ENCODE assay signal across 11 mouse cellular contexts in the genomic region with DNA sequence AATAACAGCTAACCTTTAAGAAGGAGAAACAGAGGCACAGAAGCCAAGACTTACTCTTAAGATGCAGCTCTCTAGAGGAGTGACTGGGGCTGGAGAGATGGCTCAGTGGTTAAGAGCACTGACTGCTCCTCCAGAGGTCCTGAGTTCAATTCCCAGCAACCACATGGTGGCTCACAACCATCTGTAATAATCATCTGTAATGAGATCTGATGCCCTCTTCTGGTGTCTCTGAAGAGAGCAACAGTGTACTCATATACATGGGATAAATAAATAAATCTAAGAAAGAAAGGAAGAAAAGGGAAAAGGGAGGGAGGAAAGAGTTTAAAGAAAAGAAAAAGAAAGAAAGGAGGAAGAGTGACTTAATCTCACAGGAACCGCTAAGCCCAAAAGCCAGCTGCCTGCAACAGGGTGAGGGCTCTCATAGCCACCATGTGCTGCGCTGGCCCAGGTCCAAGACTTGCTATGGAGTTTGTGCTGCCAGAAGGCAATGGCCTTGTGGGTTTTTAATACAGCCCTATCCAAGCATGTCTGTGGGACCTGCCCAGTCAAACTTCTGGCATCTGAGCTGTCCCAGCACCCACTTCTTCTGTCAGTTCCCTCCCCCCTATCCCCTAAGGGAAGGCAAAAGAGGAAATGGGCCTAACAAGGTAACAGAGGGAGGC.
DNase-seq lines count a peak whose midpoint lies in the region; ATAC-seq and TF ChIP-seq lines count a peak whose summit lies in the region.
"Had no signal": no experiment of that assay in that cellular context is flagged by ENCODE, and none has a peak within 500 bp of the region (broad histone marks: within the 10 kb centered on the region; RNA-seq: fewer than 3 reads in every experiment).

No protein-coding gene starts in this region.

- 60% methylated on average over 2 of the region's 2 CpGs for WGBS in forebrain, embryonic 14.5 days
- 86% methylated on average over 2 of the region's 2 CpGs for WGBS in forebrain, embryonic 12.5 days
- 53% methylated on average over 2 of the region's 2 CpGs for WGBS in limb, embryonic 13.5 days
- 84% methylated on average over 2 of the region's 2 CpGs for WGBS in limb, embryonic 10.5 days
- 52% methylated on average over 2 of the region's 2 CpGs for WGBS in limb, embryonic 14.5 days

- ATAC-seq in forebrain, embryonic 14.5 days: peak; percentile 46; the same call in 1 of the 2 replicates
- ATAC-seq in forebrain, embryonic 12.5 days (ENCODE audit: low FRiP score): no peak
- ATAC-seq in limb, embryonic 13.5 days (ENCODE audit: low FRiP score, low read depth): no peak
- peak; percentile 62; the same call in 1 of the 2 replicates for ATAC-seq in limb, embryonic 14.5 days (ENCODE audit: low FRiP score, low read depth)
- ATAC-seq: forebrain, postnatal 0 days; inflammation-experienced regulatory T-cells, adult 6 months had no signal

- no peak for TF ChIP-seq CTCF in brain, embryonic 14.5 days (IDR thresholded peaks at IDR 0.05; ENCODE audit: borderline replicate concordance, extremely low read depth, insufficient read depth, insufficient read length)

- no peak overlapping the region for H3K9ac ChIP-seq in forebrain, embryonic 14.5 days (ENCODE audit: low read length)
- no peak overlapping the region for H3K9ac ChIP-seq in forebrain, embryonic 12.5 days
- no peak overlapping the region for H3K9ac ChIP-seq in limb, embryonic 13.5 days
- no peak overlapping the region for H3K9ac ChIP-seq in limb, embryonic 14.5 days (ENCODE audit: low read depth, low read length, severe bottlenecking)
- H3K9ac ChIP-seq: forebrain, postnatal 0 days; neural tube, embryonic 13.5 days had no signal

- H3K36me3 ChIP-seq in forebrain, embryonic 14.5 days (ENCODE audit: control insufficient read depth, insufficient read depth, low read length): no peaks in the 10 kb centered on the region
- no peaks in the 10 kb centered on the region for H3K36me3 ChIP-seq in forebrain, embryonic 12.5 days (replicated peaks)
- no peaks in the 10 kb centered on the region for H3K36me3 ChIP-seq in limb, embryonic 13.5 days
- H3K36me3 ChIP-seq in limb, embryonic 10.5 days: no peaks in the 10 kb centered on the region
- no peaks in the 10 kb centered on the region for H3K36me3 ChIP-seq in limb, embryonic 14.5 days (ENCODE audit: control insufficient read depth, insufficient read depth, low read length)
- H3K36me3 ChIP-seq: neural tube, embryonic 13.5 days had no signal

- H3K4me3 ChIP-seq in forebrain, embryonic 14.5 days (ENCODE audit: low read depth, low read length): no peak overlapping the region
- H3K4me3 ChIP-seq in forebrain, embryonic 12.5 days (replicated peaks): no peak overlapping the region
- H3K4me3 ChIP-seq in limb, embryonic 13.5 days: no peak overlapping the region
- no peak overlapping the region for H3K4me3 ChIP-seq in limb, embryonic 10.5 days
- H3K4me3 ChIP-seq in limb, embryonic 14.5 days (replicated peaks; ENCODE audit: low read length): no peak overlapping the region
- H3K4me3 ChIP-seq: neural tube, embryonic 13.5 days had no signal

- no peaks in the 10 kb centered on the region for H3K4me1 ChIP-seq in forebrain, embryonic 14.5 days (ENCODE audit: control insufficient read depth, insufficient read depth, low read length)
- no peaks in the 10 kb centered on the region for H3K4me1 ChIP-seq in forebrain, embryonic 12.5 days
- H3K4me1 ChIP-seq in limb, embryonic 13.5 days: peaks cover 6% of the 10 kb centered on the region; the same call in 1 of the 2 replicates
- H3K4me1 ChIP-seq in limb, embryonic 10.5 days: no peaks in the 10 kb centered on the region
- H3K4me1 ChIP-seq in limb, embryonic 14.5 days (ENCODE audit: control insufficient read depth, insufficient read depth, low read length): 0 out of 2 replicates have a peak, but pooled peaks cover 4% of the 10 kb centered on the region
- H3K4me1 ChIP-seq: neural tube, embryonic 13.5 days had no signal

- TF ChIP-seq POLR2A in brain, embryonic 14.5 days (IDR thresholded peaks at IDR 0.05; ENCODE audit: borderline replicate concordance, extremely low read depth, insufficient read depth, insufficient read length, poor library complexity, severe bottlenecking): no peak
- TF ChIP-seq POLR2A in limb, embryonic 14.5 days (IDR thresholded peaks at IDR 0.05; ENCODE audit: borderline replicate concordance, extremely low read depth, insufficient read depth, insufficient read length): no peak

- peak; percentile 58 for DNase-seq in forebrain, embryonic 14.5 days (ENCODE audit: low spot score)
- no peak for DNase-seq in limb, embryonic 10.5 days (ENCODE audit: low spot score)
- DNase-seq in brain, embryonic 14.5 days (ENCODE audit: low read depth): peak; percentile 69
- DNase-seq in limb, embryonic 14.5 days (ENCODE audit: low spot score): peak; percentile 78
- no peak for DNase-seq in frontal cortex, postnatal 36 days (ENCODE audit: low spot score in 2 of 2)
- no peak for DNase-seq in kidney, adult 11 months
- DNase-seq: forebrain, postnatal 0 days had no signal

- no peak overlapping the region for H3K4me2 ChIP-seq in forebrain, embryonic 14.5 days (ENCODE audit: low read length)
- no peak overlapping the region for H3K4me2 ChIP-seq in forebrain, embryonic 12.5 days
- H3K4me2 ChIP-seq in limb, embryonic 13.5 days (replicated peaks): no peak overlapping the region
- H3K4me2 ChIP-seq in limb, embryonic 14.5 days (replicated peaks; ENCODE audit: low read depth, low read length, severe bottlenecking): no peak overlapping the region
- H3K4me2 ChIP-seq: neural tube, embryonic 13.5 days had no signal

- no peaks in the 10 kb centered on the region for H3K9me3 ChIP-seq in forebrain, embryonic 14.5 days (replicated peaks; ENCODE audit: control insufficient read depth, low read length)
- H3K9me3 ChIP-seq in forebrain, embryonic 12.5 days: no peaks in the 10 kb centered on the region
- no peaks in the 10 kb centered on the region for H3K9me3 ChIP-seq in limb, embryonic 13.5 days
- no peaks in the 10 kb centered on the region for H3K9me3 ChIP-seq in limb, embryonic 10.5 days (replicated peaks)
- no peaks in the 10 kb centered on the region for H3K9me3 ChIP-seq in limb, embryonic 14.5 days (ENCODE audit: control insufficient read depth, low read length)
- H3K9me3 ChIP-seq: neural tube, embryonic 13.5 days had no signal

- H3K27ac ChIP-seq in forebrain, embryonic 14.5 days (ENCODE audit: low read depth, low read length): no peak overlapping the region
- no peak overlapping the region for H3K27ac ChIP-seq in forebrain, embryonic 12.5 days
- 0 out of 2 replicates have a peak overlapping the region, but pooled peaks have one; percentile 22 for H3K27ac ChIP-seq in limb, embryonic 13.5 days
- H3K27ac ChIP-seq in limb, embryonic 10.5 days: no peak overlapping the region
- H3K27ac ChIP-seq in limb, embryonic 14.5 days (replicated peaks; ENCODE audit: low read depth, low read length): no peak overlapping the region
- H3K27ac ChIP-seq: neural tube, embryonic 13.5 days had no signal

- no peaks in the 10 kb centered on the region for H3K27me3 ChIP-seq in forebrain, embryonic 14.5 days (replicated peaks; ENCODE audit: control insufficient read depth, insufficient read depth, low read length)
- H3K27me3 ChIP-seq in forebrain, embryonic 12.5 days: no peaks in the 10 kb centered on the region
- H3K27me3 ChIP-seq in limb, embryonic 13.5 days: no peaks in the 10 kb centered on the region
- no peaks in the 10 kb centered on the region for H3K27me3 ChIP-seq in limb, embryonic 10.5 days (ENCODE audit: low read depth, poor library complexity, severe bottlenecking)
- H3K27me3 ChIP-seq in limb, embryonic 14.5 days (ENCODE audit: control insufficient read depth, insufficient read depth, low read length): no peaks in the 10 kb centered on the region
- H3K27me3 ChIP-seq: neural tube, embryonic 13.5 days had no signal

Comparison
In these comparisons a context has a peak if more than half of its experiments do, and no peak if none do; other contexts are left out.
1. ATAC-seq: peak in forebrain, embryonic 14.5 days (single experiment) and limb, embryonic 14.5 days (single experiment); none in forebrain, embryonic 12.5 days (single experiment) and limb, embryonic 13.5 days (single experiment).
2. DNase-seq: peak in forebrain, embryonic 14.5 days (single experiment), brain, embryonic 14.5 days (single experiment) and limb, embryonic 14.5 days (single experiment); none in limb, embryonic 10.5 days (single experiment), frontal cortex, postnatal 36 days (0 of 2) and kidney, adult 11 months (single experiment).